Mouse (Mus musculus): ENCODE data around the gene Sec16b.

- TF ChIP-seq CTCF (IDR thresholded peaks at IDR 0.05; ENCODE audit: low read depth) (peak; percentile 35), EP300 (optimal IDR thresholded peaks at IDR 0.05) (no peak)
Observed at GRCm38 (mm10) chr1:157558145-157558544, 51.6 kb downstream of the Sec16b start.
